Mouse (Mus musculus): ENCODE results near the gene Bst1. TPM values are rescaled to one million over a fixed set of nuclear protein-coding genes. Genes with fewer than 3 reads are reported as not detected.

The Bst1 gene
- polyA plus RNA-seq, 2 experiments: 0.19 to 0.69 TPM

DNA sequence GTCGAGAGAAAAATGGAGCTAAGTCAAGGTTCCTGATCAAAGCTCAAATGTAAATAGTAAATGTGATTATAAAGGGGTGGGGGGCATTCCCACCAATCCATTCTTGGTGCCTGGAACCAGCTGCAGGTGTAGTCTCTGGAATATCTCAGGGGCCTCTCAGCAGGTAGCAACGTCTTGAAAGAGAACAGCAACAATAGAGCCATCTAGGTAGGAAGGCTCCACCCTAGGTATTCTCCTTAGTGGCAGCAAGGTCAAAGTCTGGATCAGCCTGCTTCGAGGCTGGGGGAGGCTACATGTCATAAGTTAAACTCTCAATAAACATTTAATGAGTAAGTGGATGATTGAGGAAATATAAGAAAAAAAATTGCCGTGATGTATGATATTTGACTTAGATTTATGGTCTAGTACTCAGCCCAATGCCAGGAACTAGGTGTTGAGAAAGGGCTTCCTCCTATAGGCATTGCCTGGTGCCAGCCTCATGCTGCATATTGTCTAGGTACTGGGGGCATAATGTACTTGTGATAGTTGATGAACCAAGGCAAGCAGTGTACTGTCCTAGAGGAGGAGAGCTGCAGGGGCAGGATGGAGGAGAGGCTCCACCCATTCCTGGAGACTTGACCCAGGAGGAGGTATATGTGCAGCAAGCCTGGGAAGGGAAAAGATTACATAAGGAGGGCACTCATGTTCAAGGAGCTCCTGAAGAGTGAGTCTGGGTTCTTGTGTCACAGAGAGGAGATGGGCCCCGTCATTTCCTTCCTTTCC, 42.2 kb downstream of the Bst1 start:
- no peak for ATAC-seq (ENCODE audit: insufficient read depth)

DNA sequence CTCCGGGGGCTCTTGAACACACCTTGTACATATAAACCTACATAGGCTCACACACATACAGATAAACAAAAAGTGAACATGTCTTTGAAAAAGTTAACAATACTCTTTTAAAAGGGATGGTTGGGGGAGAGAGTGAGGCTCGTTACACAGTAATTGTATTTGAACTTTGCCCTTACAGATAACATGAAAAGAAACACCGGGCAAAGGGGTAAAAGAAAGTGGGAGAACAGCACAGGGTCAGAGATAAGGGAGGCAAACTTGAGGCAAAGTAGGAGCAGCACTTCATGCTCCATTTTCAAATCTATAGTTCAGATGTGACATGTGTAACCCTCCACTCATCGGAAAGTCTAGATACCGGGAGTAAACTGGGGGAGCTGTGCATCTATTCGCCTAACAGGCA, 45.0 kb downstream of the Bst1 start:
- Histone ChIP-seq H3K4me3 (ENCODE audit: insufficient read depth in 1 of 2, low read depth in 2 of 2, low read length in 2 of 2) (no peak overlapping the region), H3K36me3 (replicated peaks; ENCODE audit: control insufficient read depth, insufficient read depth, low read depth) (no peaks in the 10 kb centered on the region), H3K9ac (replicated peaks) (no peak overlapping the region), H3K4me2 (ENCODE audit: low read depth) (no peak overlapping the region), H3K9me3 (ENCODE audit: control insufficient read depth, low read length) (no peaks in the 10 kb centered on the region), H3K27ac (no peak overlapping the region), H3K4me1 (replicated peaks; ENCODE audit: control insufficient read depth in 2 of 2, insufficient read depth in 2 of 2, low read length in 1 of 2) (peaks cover 0 to 9% of the 10 kb centered on the region in 2 experiments; a peak in 2 of 4 replicates), H3K27me3 (ENCODE audit: control insufficient read depth, insufficient read depth, low read length) (no peaks in the 10 kb centered on the region)
- ATAC-seq (ENCODE audit: insufficient read depth) (no peak), DNase-seq (ENCODE audit: low read depth in 3 of 3, low spot score in 3 of 3) (no peak)
- WGBS (ENCODE audit: insufficient replicate concordance): 51% methylated on average over 6 of the region's 6 CpGs
- no peak for TF ChIP-seq EP300 (IDR thresholded peaks at IDR 0.05; ENCODE audit: low read depth)
- no peak for TF ChIP-seq CTCF (IDR thresholded peaks at IDR 0.05; ENCODE audit: low read depth)

More for the DNA sequence above, 42.2 kb downstream of the Bst1 start:
- DNase-seq (ENCODE audit: low read depth in 3 of 3, low spot score in 3 of 3): no peak
- Histone ChIP-seq H3K4me3 (ENCODE audit: insufficient read depth in 1 of 2, low read depth in 2 of 2, low read length in 2 of 2) (no peak overlapping the region), H3K4me2 (ENCODE audit: low read depth) (no peak overlapping the region), H3K9ac (replicated peaks) (no peak overlapping the region), H3K36me3 (replicated peaks; ENCODE audit: control insufficient read depth, insufficient read depth, low read depth) (no peaks in the 10 kb centered on the region), H3K27me3 (ENCODE audit: control insufficient read depth, insufficient read depth, low read length) (no peaks in the 10 kb centered on the region), H3K27ac (no peak overlapping the region), H3K4me1 (replicated peaks; ENCODE audit: control insufficient read depth in 2 of 2, insufficient read depth in 2 of 2, low read length in 1 of 2) (peaks cover 0 to 4% of the 10 kb centered on the region in 2 experiments; a peak in 1 of 4 replicates), H3K9me3 (ENCODE audit: control insufficient read depth, low read length) (no peaks in the 10 kb centered on the region; the same call in 1 of the 2 replicates)
- WGBS (ENCODE audit: insufficient replicate concordance): 46% methylated on average over 5 of the region's 5 CpGs
- TF ChIP-seq EP300 (IDR thresholded peaks at IDR 0.05; ENCODE audit: low read depth): no peak
- TF ChIP-seq CTCF (IDR thresholded peaks at IDR 0.05; ENCODE audit: low read depth): no peak

DNA sequence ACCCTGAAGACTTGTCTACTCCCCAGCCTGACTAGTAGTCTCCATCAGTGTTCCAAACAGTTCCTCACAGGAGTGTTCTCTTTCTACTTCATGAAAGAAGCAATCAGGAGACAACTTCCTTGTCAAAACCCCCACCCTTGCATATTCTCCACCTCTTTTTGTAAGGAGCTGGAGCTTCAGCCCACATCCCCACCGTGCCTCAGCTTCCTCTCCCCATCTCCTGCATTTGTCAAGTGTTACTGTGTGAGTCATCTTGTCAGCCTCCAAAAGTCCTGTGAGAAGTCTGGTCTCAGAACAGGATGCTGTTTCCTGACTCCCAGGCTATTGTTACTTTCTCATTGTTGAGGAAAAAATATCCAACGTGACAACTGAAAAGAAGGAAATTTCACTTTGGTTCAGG, 46.6 kb downstream of the Bst1 start:
- WGBS (ENCODE audit: insufficient replicate concordance): 28% methylated on average over 2 of the region's 2 CpGs
- Histone ChIP-seq H3K27ac (no peak overlapping the region), H3K4me2 (ENCODE audit: low read depth) (no peak overlapping the region), H3K9ac (replicated peaks) (no peak overlapping the region), H3K9me3 (ENCODE audit: control insufficient read depth, low read length) (no peaks in the 10 kb centered on the region), H3K36me3 (replicated peaks; ENCODE audit: control insufficient read depth, insufficient read depth, low read depth) (no peaks in the 10 kb centered on the region), H3K27me3 (ENCODE audit: control insufficient read depth, insufficient read depth, low read length) (no peaks in the 10 kb centered on the region), H3K4me1 (replicated peaks; ENCODE audit: control insufficient read depth in 2 of 2, insufficient read depth in 2 of 2, low read length in 1 of 2) (peaks cover 0 to 9% of the 10 kb centered on the region in 2 experiments; a peak in 2 of 4 replicates), H3K4me3 (ENCODE audit: insufficient read depth in 1 of 2, low read depth in 2 of 2, low read length in 2 of 2) (no peak overlapping the region)
- ATAC-seq (ENCODE audit: insufficient read depth) (no peak), DNase-seq (ENCODE audit: low read depth in 3 of 3, low spot score in 3 of 3) (no peak)
- TF ChIP-seq CTCF (IDR thresholded peaks at IDR 0.05; ENCODE audit: low read depth) (no peak), EP300 (IDR thresholded peaks at IDR 0.05; ENCODE audit: low read depth) (no peak)

DNA sequence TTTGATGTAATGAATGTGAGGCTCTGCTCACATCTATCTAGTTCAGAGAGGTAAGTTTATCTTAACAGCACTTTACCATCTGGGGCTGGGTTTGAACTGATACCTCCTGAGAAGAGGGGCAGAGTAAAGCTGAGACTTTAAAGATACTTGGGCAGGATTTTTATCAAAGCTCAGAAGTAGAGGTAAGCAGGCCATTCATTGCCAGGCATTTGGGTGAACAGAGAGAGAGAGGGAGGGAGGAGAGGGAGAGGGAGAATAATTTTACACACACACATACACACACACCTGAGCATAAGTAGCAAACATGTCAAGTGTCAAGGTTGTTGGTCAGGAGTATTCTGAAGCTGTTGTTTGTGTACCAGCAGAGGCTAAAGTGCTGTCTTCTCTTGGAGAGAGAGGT, 49.6 kb downstream of the Bst1 start, which contains the start of gene Cd38:
Cd38 (plus strand) TSS at position 301 of the 400 bp plus-strand sequence.
- Histone ChIP-seq H3K27me3 (ENCODE audit: control insufficient read depth, insufficient read depth, low read length) (no peaks in the 10 kb centered on the region), H3K4me2 (ENCODE audit: low read depth) (peak within 1 kb of the TSS; percentile 42), H3K4me1 (replicated peaks; ENCODE audit: control insufficient read depth in 2 of 2, insufficient read depth in 2 of 2, low read length in 1 of 2) (peaks cover 0 to 7% of the 10 kb centered on the region in 2 experiments; a peak in 2 of 4 replicates), H3K9me3 (ENCODE audit: control insufficient read depth, low read length) (no peaks in the 10 kb centered on the region), H3K4me3 (ENCODE audit: insufficient read depth in 1 of 2, low read depth in 2 of 2, low read length in 2 of 2) (peak within 1 kb of the TSS; percentile 24 to 30), H3K36me3 (replicated peaks; ENCODE audit: control insufficient read depth, insufficient read depth, low read depth) (no peaks in the 10 kb centered on the region), H3K27ac (no peak within 1 kb of the TSS), H3K9ac (replicated peaks) (no peak within 1 kb of the TSS)
- ATAC-seq (ENCODE audit: insufficient read depth) (no peak), DNase-seq (ENCODE audit: low read depth in 3 of 3, low spot score in 3 of 3) (no peak)
- no peak for TF ChIP-seq EP300 (IDR thresholded peaks at IDR 0.05; ENCODE audit: low read depth)

DNA sequence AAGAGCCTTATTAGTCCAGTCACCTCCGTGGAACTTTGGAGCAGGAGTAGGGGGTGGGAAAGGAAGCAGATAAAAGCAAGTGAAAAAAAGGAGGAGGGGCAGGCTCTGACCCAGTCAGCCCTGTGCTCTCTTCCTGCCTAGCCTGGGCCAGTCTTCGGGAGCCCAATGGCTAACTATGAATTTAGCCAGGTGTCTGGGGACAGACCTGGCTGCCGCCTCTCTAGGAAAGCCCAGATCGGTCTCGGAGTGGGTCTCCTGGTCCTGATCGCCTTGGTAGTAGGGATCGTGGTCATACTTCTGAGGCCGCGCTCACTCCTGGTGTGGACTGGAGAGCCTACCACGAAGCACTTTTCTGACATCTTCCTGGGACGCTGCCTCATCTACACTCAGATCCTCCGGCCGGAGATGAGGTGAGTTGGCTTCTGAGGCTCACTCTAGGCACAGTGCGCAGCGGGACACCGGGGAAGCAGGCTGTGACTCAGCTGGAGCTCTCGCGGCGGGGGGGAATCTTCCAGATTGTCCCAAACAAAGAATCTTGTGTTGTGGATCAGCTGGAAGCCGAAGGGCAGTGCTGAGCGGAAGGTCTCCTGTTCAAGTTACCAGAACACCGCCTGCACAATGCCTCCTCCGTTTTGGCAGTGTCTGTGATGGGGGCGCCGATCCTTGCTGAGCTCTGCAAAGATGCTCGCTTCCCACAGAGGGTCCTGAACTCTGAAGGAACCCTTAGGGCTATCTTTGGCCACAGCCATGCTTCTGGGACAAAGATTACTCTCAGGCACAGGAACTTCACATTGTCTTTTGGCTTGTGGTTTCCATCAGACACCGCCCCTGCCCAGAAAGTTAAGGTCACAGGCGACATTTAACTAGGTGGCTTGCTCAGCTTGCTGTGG, 50.3 kb downstream of the Bst1 start:
- TF ChIP-seq CTCF (IDR thresholded peaks at IDR 0.05; ENCODE audit: low read depth) (no peak), EP300 (IDR thresholded peaks at IDR 0.05; ENCODE audit: low read depth) (no peak)
- Histone ChIP-seq H3K27me3 (ENCODE audit: control insufficient read depth, insufficient read depth, low read length) (no peaks in the 10 kb centered on the region), H3K4me2 (ENCODE audit: low read depth) (peak overlapping the region; percentile 42), H3K4me1 (replicated peaks; ENCODE audit: control insufficient read depth in 2 of 2, insufficient read depth in 2 of 2, low read length in 1 of 2) (peaks cover 0 to 6% of the 10 kb centered on the region in 2 experiments; a peak in 2 of 4 replicates), H3K9me3 (ENCODE audit: control insufficient read depth, low read length) (no peaks in the 10 kb centered on the region), H3K27ac (no peak overlapping the region), H3K36me3 (replicated peaks; ENCODE audit: control insufficient read depth, insufficient read depth, low read depth) (no peaks in the 10 kb centered on the region), H3K4me3 (ENCODE audit: insufficient read depth in 1 of 2, low read depth in 2 of 2, low read length in 2 of 2) (peak overlapping the region; percentile 18 to 30), H3K9ac (replicated peaks) (no peak overlapping the region)
- DNase-seq (ENCODE audit: low read depth in 3 of 3, low spot score in 3 of 3) (no peak), ATAC-seq (ENCODE audit: insufficient read depth) (no peak; the same call in 1 of the 2 replicates)
- 3% methylated on average over 28 of the region's 28 CpGs for WGBS (ENCODE audit: insufficient replicate concordance)
